Mouse (Mus musculus) kidney, embryonic 15.5 days (tissue): ENCODE measurements around the gene Ptprg. TPM values are rescaled to one million over a fixed set of nuclear protein-coding genes. Genes with fewer than 3 reads are reported as not detected.
A peak's percentile ranks its signal among the peaks of the same experiment; 100 is the strongest.

Experiments
- ATAC-seq: fragments of 200-750 bp; cut with Nextera tagmentation; replicated peaks from 2 replicates; pipeline ENCODE4 v1.8.0; 2017; ENCODE audit warnings: moderate TSS enrichment; ENCODE audit not compliant: low FRiP score
- H3K27ac ChIP-seq: fragments of 300-500 bp; sonication (generic); 2 replicates; pipeline ENCODE4 v1.5.1; 2015; ENCODE audit warnings: mild to moderate bottlenecking, inconsistent platforms
- H3K27me3 ChIP-seq: fragments of 300-500 bp; sonication (generic); 2 replicates; pipeline ENCODE4 v1.6.1; 2015; ENCODE audit warnings: inconsistent platforms
- H3K36me3 ChIP-seq: fragments of 300-500 bp; sonication (generic); 2 replicates; pipeline ENCODE4 v1.6.1; 2015; ENCODE audit warnings: inconsistent platforms
- H3K4me1 ChIP-seq: fragments of 300-500 bp; sonication (generic); 2 replicates; pipeline ENCODE4 v1.6.1; 2015; ENCODE audit warnings: inconsistent platforms
- H3K4me2 ChIP-seq: fragments of 300-500 bp; sonication (generic); 2 replicates; pipeline ENCODE4 v1.6.1; 2015; ENCODE audit warnings: moderate library complexity, mild to moderate bottlenecking, inconsistent platforms
- H3K4me3 ChIP-seq: fragments of 300-500 bp; sonication (generic); replicated peaks from 2 replicates; pipeline ENCODE4 v1.5.1; 2015; ENCODE audit warnings: mild to moderate bottlenecking, inconsistent platforms
- H3K9ac ChIP-seq: fragments of 300-500 bp; sonication (generic); 2 replicates; pipeline ENCODE4 v1.6.1; 2015; ENCODE audit warnings: mild to moderate bottlenecking, inconsistent platforms
- H3K9me3 ChIP-seq: fragments of 300-500 bp; sonication (generic); replicated peaks from 2 replicates; pipeline ENCODE4 v1.6.1; 2016; ENCODE audit warnings: inconsistent platforms
- WGBS: fragments of 180-500 bp; shearing (Covaris S2); methylation state at CpG from one replicate; pipeline ENCODE4 v1.1.7; 2015; ENCODE audit warnings: mixed read lengths; 5-methylcytosine and 5-hydroxymethylcytosine counted together
- polyA plus RNA-seq: library from polyadenylated mRNA; unstranded; fragments of >200 nt; fragmentation: Nextera tagmentation; extraction: Ambion mirVana; gene quantifications from 2 replicates; pipeline ENCODE4 v1.2.1, GENCODE M21; 2015

The Ptprg gene
- polyA plus RNA-seq, 1 experiment from 2014 or later, result 40.4 TPM

DNA sequence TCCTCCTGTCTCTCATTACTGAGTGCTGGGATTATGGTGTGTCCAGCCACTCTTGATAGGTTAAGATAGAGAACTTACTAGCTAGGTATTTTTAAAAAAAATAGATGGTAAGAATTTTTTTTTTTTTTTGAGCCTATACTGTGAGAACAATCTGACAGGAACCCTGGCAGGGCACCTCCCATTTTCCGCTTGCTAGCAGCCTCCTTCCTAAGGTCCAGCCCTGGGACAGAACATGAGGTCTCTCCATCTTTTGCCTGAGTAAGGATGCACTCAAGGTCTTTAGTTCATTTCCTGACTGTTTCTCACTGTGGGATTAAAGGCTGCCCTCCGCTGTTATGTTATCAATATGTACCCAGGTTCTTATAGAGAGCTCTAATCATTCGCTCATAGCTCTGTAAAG, 264.7 kb downstream of the Ptprg start:
- no peaks in the 10 kb centered on the region for H3K9me3 ChIP-seq
- no peak overlapping the region for H3K9ac ChIP-seq
- peak overlapping the region; percentile 9; the same call in 1 of the 2 replicates for H3K27ac ChIP-seq
- no peaks in the 10 kb centered on the region for H3K36me3 ChIP-seq
- peaks cover 12% of the 10 kb centered on the region for H3K4me1 ChIP-seq
- WGBS, result 74% methylated on average over 3 of the region's 3 CpGs
- ATAC-seq, result 0 out of 2 replicates have a peak, but pooled peaks have one; percentile 27
- no peak overlapping the region for H3K4me2 ChIP-seq
- no peaks in the 10 kb centered on the region for H3K27me3 ChIP-seq
- H3K4me3 ChIP-seq, result no peak overlapping the region

DNA sequence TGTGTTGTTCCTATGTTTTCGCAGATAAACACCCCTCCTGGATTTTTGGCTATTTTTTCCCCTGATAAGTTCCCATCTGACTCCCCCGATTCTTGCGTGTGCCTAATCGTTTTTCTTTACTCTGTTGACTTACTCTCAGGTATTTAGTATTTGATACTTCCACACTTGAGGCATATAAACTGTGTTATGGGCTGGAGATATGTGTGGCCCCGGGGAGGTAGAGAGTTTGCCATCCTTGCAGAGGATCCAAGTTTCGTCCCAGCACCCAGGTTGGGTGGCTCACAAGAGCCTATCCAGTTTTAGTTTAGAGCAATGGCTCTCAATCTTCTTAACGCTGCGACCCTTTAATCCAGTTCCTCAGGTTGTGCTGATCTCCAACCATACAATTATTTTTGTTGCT, 265.4 kb downstream of the Ptprg start:
- Histone ChIP-seq H3K27ac (0 out of 2 replicates have a peak overlapping the region, but pooled peaks have one; percentile 9), H3K36me3 (no peaks in the 10 kb centered on the region), H3K4me1 (peaks cover 16% of the 10 kb centered on the region), H3K9ac (no peak overlapping the region), H3K27me3 (no peaks in the 10 kb centered on the region), H3K4me3 (no peak overlapping the region), H3K9me3 (no peaks in the 10 kb centered on the region), H3K4me2 (no peak overlapping the region)
- ATAC-seq, result no peak
- 82% methylated on average over 8 of the region's 8 CpGs for WGBS

DNA sequence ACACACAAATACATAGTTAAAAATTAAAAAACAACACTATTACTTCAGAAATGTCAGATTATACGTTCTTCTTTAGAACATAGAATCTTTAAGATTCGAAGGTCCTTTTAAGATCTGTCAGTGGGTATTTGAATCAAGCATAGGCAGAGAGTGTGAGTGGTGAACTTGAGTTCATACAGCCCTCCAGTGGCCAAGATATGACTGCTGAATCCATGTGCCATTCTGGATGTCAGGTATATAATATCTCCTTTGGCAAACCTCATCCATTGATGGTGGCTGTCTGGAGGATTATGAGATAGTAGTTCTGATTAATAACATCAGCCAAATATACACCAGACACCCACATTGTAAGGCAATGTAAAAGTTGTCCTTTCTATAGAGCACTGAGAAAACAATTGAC, 266.0 kb downstream of the Ptprg start:
- WGBS, result 88% methylated on average over 2 of the region's 2 CpGs
- H3K4me2 ChIP-seq, result no peak overlapping the region
- H3K9ac ChIP-seq, result no peak overlapping the region
- no peaks in the 10 kb centered on the region for H3K27me3 ChIP-seq
- ATAC-seq, result no peak
- no peak overlapping the region for H3K27ac ChIP-seq
- H3K4me1 ChIP-seq, result peaks cover 20% of the 10 kb centered on the region
- H3K36me3 ChIP-seq, result no peaks in the 10 kb centered on the region
- H3K9me3 ChIP-seq, result no peaks in the 10 kb centered on the region
- H3K4me3 ChIP-seq, result no peak overlapping the region

DNA sequence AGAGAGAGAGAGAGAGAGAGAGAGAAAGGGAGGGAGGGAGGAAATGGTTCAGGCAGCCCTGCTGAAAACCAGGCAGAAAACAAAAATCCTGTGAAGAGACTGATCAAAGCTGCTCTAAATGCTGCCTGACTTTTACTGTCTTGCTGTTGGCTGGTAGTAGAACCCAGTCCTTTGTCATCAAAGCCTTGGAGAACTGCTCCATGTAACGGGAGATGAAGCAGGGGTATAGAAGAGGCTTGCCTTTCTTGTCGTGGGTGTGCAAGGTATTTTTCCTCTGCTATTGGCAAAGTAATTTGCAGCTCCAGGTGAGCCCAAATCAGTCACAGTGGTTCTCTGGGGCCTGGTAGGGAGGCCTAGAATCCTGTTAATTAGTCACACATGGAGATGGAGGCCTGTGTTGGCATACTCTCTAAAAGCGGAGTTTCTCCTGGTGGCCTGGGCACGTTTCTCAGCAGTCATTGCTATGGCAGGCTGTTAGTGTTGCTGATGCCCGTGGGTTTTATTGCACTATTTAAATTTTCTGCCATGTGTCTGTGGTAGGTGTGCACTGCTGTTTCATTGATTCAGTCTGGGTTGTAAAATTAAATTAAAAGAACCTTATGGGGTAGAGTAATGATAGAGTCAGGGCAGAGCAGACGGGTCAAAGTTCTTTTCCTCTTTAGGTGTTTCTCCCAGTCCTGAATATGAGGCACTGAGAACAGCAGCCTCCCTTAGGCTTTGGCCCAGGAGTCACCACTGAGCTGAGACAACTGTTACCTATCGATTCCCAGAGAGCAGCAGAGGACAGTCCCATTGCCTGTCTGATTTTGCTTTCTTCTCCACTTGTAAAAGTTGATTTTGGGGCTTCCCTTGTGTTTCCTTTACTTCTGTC, 269.7 kb downstream of the Ptprg start:
- 50% methylated on average over 7 of the region's 7 CpGs for whole genome bisulfite sequencing
- H3K9me3 ChIP-seq, result no peaks in the 10 kb centered on the region
- H3K27me3 ChIP-seq, result no peaks in the 10 kb centered on the region
- H3K4me2 ChIP-seq, result no peak overlapping the region
- no peak for ATAC-seq
- H3K4me1 ChIP-seq, result peaks cover 27% of the 10 kb centered on the region
- peak overlapping the region; percentile 7; the same call in 1 of the 2 replicates for H3K27ac ChIP-seq
- no peaks in the 10 kb centered on the region for H3K36me3 ChIP-seq
- H3K4me3 ChIP-seq, result no peak overlapping the region
- no peak overlapping the region for H3K9ac ChIP-seq

DNA sequence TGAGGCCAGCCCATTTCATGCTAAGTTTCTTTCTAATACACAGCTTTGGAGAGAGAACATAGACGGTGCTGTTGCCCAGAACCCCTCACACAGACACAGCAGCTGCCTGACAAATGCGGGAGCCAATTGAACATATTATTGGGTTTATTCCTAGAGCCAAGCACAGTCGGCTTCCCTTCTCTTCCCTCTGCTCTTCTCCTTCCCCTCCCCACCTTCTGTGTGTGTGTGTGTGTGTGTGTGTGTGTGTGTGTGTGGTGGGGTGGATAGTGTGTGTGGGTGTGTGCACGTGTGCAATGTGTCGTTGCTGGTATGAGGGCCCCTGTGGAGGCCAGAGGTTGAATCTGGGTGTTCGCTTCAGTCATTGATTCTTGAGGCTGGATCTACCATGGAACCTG, 270.4 kb downstream of the Ptprg start:
- H3K27ac ChIP-seq, result 0 out of 2 replicates have a peak overlapping the region, but pooled peaks have one; percentile 7
- no peak for ATAC-seq
- peaks cover 22% of the 10 kb centered on the region for H3K4me1 ChIP-seq
- H3K4me2 ChIP-seq, result no peak overlapping the region
- H3K9ac ChIP-seq, result no peak overlapping the region
- H3K9me3 ChIP-seq, result no peaks in the 10 kb centered on the region
- H3K36me3 ChIP-seq, result no peaks in the 10 kb centered on the region
- no peak overlapping the region for H3K4me3 ChIP-seq
- H3K27me3 ChIP-seq, result no peaks in the 10 kb centered on the region
- 75% methylated on average over 6 of the region's 6 CpGs for whole genome bisulfite sequencing

DNA sequence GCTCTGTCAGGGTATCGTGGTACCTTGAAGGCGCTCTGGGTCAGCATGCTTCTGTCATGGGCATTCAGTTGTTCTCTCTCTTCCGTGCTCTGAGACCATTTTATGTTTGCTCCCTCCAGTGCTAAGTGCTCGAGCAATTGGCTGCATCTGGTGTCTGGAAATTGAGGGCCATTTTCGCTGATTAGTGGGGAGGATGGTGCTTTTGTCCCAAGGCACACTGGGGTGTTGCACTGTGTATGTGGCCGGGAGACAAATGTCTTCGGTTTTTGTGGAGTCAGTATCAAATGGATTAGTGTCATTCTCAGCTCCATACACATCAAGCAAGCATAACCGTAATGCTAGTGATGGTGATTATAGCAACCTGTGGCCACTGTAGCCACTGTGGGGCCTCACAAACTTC, 271.6 kb downstream of the Ptprg start:
- H3K36me3 ChIP-seq, result no peaks in the 10 kb centered on the region
- no peak overlapping the region for H3K4me2 ChIP-seq
- no peaks in the 10 kb centered on the region for H3K9me3 ChIP-seq
- H3K4me1 ChIP-seq, result peaks cover 20% of the 10 kb centered on the region
- H3K27me3 ChIP-seq, result no peaks in the 10 kb centered on the region
- no peak overlapping the region for H3K27ac ChIP-seq
- WGBS, result 76% methylated on average over 8 of the region's 8 CpGs
- no peak overlapping the region for H3K9ac ChIP-seq
- H3K4me3 ChIP-seq, result no peak overlapping the region
- ATAC-seq, result no peak

DNA sequence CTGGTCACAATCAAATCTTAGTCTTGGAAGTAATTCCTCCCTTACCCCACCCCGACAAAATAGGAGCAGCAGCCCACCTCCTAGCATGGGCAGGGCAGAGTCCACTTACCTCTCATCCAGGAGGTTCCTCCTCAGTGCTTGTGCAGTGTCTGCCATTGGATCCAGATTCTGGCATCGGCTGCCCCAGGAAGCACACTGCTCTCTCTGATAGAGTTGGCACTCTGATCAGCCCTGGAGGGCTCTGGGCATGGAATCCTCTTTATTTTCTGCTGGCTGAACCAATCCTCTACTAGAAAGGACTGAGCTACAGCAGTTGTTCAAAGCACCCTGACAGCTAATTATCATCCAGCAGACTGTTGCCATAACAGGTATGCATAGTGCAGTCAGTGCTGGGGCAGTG, 272.2 kb downstream of the Ptprg start:
- Histone ChIP-seq H3K4me3 (no peak overlapping the region), H3K27ac (no peak overlapping the region), H3K4me2 (no peak overlapping the region), H3K9me3 (no peaks in the 10 kb centered on the region), H3K36me3 (no peaks in the 10 kb centered on the region), H3K9ac (no peak overlapping the region), H3K4me1 (peaks cover 20% of the 10 kb centered on the region), H3K27me3 (no peaks in the 10 kb centered on the region)
- 83% methylated on average over 2 of the region's 2 CpGs for WGBS
- no peak for ATAC-seq

DNA sequence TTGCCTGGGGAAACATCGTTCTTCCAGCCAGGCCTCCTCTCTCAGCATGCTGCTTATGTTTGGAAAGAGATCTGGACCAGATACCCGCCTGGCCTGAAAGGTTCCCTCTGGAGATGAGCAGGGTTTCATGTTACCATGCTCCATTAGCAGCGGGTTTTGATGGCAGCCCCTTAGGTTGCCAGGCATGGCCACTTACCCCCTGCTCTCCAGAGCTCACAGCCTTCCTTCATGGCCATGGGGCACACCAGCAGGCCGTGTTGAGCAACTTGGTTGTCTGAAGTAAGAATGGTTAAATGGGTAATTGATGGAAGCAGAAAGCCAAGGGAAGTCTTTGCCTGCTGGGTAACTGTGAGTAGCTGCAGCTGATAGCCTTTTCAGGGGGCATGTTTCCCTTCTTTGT, 274.8 kb downstream of the Ptprg start:
- no peak for ATAC-seq
- H3K36me3 ChIP-seq, result no peaks in the 10 kb centered on the region
- H3K4me3 ChIP-seq, result no peak overlapping the region
- H3K4me1 ChIP-seq, result peaks cover 24% of the 10 kb centered on the region
- WGBS, result 35% methylated on average over 4 of the region's 4 CpGs
- no peak overlapping the region for H3K27ac ChIP-seq
- H3K9me3 ChIP-seq, result no peaks in the 10 kb centered on the region
- no peak overlapping the region for H3K9ac ChIP-seq
- no peaks in the 10 kb centered on the region for H3K27me3 ChIP-seq
- H3K4me2 ChIP-seq, result no peak overlapping the region

DNA sequence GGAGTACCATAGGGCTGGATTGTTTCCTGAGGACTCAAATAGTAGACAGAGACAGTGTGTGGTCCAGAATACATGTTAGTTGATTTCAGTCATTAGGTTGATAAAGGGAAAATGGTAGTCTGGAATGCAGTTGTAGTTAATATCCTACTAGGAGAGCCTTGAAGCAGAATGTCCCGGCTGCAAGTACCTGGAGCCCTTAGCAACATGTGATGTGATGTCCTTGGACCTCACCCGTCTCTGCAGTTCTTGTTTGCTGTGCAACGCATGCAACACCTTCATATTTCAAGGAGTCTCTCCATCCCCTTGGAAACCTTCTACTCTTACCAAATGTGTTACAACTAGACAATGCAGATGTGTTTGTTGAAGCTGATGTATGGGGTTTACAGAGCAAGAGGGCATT, 280.3 kb downstream of the Ptprg start:
- no peaks in the 10 kb centered on the region for H3K9me3 ChIP-seq
- no peak overlapping the region for H3K4me2 ChIP-seq
- H3K4me3 ChIP-seq, result no peak overlapping the region
- no peak overlapping the region for H3K9ac ChIP-seq
- no peak for ATAC-seq
- H3K27ac ChIP-seq, result no peak overlapping the region
- H3K36me3 ChIP-seq, result no peaks in the 10 kb centered on the region
- 70% methylated on average over 3 of the region's 3 CpGs for WGBS
- 0 out of 2 replicates have a peak, but pooled peaks cover 10% of the 10 kb centered on the region for H3K4me1 ChIP-seq
- no peaks in the 10 kb centered on the region for H3K27me3 ChIP-seq

DNA sequence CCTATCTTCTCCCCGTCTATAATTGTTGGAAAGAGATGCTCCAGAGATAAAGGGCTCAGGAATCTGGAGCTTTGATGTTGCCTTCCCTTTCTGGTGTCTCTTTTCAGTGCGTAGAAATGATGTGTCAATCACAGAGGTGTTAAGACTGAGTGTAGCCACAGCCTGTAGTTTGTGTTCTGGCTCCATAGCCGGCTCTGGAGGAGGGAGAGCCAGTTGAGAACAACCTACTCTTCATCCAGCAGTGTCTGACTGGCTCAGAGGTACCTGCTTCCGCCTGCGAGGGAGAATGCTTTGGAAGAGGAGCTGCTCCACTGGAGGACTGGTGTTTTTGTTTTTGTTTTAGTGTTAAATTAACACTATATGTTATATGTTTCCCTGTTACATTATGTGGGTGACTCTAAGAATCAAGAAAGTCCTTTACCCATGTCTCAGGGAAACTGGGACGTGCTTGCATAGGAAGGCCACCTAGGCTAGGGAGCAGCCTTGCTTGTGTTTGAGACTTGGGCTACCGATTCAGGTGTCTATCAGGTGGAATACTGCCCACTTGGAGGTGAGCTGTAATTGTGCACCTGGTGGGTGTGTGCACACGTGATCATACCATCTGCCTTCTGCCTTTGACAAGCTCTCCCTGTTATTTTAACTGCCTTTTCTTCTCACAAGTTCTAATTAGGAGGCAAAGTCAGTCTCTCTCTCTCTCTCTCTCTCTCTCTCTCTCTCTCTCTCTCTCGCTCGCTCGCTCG, 282.5 kb downstream of the Ptprg start:
- 77% methylated on average over 12 of the region's 12 CpGs for WGBS
- Histone ChIP-seq H3K27me3 (no peaks in the 10 kb centered on the region), H3K27ac (no peak overlapping the region), H3K36me3 (no peaks in the 10 kb centered on the region), H3K4me3 (no peak overlapping the region), H3K9me3 (no peaks in the 10 kb centered on the region), H3K4me1 (0 out of 2 replicates have a peak, but pooled peaks cover 10% of the 10 kb centered on the region), H3K9ac (no peak overlapping the region), H3K4me2 (no peak overlapping the region)
- ATAC-seq, result no peak

DNA sequence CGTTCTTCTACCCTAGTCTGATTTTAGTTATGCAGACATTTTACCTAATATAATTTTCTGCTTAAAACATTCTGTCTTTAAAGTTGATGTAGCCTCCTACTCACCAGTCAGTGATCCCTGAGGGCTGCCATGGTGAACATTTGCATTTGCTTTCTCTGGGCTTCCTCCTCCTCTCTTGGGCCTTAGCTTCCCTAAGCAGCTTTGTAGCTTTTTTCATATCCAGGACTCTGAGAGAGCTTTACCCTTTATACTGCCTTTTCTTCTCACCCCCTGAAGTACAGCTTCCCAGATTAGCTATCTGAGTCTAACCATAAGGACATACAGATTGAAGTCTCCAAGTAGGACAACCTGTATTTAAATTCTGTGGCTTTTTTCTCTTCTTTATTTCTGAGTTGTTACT, 284.4 kb downstream of the Ptprg start:
- no peak overlapping the region for H3K27ac ChIP-seq
- no peak overlapping the region for H3K9ac ChIP-seq
- H3K4me1 ChIP-seq, result 0 out of 2 replicates have a peak, but pooled peaks cover 10% of the 10 kb centered on the region
- H3K4me2 ChIP-seq, result no peak overlapping the region
- H3K9me3 ChIP-seq, result no peaks in the 10 kb centered on the region
- no peaks in the 10 kb centered on the region for H3K36me3 ChIP-seq
- 88% methylated on average over 1 of the region's 1 CpGs for WGBS
- no peaks in the 10 kb centered on the region for H3K27me3 ChIP-seq
- no peak for ATAC-seq
- no peak overlapping the region for H3K4me3 ChIP-seq

DNA sequence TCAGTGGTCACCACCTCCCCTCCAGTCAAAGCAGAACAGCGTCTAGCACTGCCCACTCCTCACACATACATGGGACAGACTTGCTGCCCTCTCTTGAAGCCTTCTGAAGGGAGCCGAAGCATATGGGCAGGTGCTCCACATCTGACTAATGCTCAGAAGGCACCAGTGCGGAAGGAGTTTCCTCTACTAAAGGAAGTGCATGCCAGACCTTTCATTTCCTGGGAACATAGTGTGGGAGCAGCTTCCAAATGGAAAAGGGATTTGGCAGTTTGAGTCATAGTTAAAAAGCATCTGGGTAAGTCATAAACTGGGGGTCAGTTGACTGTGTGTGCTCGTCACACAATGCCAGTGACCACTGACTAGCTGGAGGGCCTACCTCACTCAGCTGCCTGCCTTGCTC, 288.3 kb downstream of the Ptprg start:
- Histone ChIP-seq H3K4me1 (peaks cover 4% of the 10 kb centered on the region), H3K27me3 (no peaks in the 10 kb centered on the region), H3K27ac (no peak overlapping the region), H3K4me2 (no peak overlapping the region), H3K9me3 (no peaks in the 10 kb centered on the region), H3K9ac (no peak overlapping the region), H3K4me3 (no peak overlapping the region), H3K36me3 (no peaks in the 10 kb centered on the region)
- WGBS, result 60% methylated on average over 4 of the region's 4 CpGs
- no peak for ATAC-seq
